Comparison of ENCODE assay signal across 8 mouse cellular contexts in genomic region chr11:26210582-26211180, GRCm38 (mm10). TPM values are rescaled to one million over a fixed set of nuclear protein-coding genes. Genes with fewer than 3 reads are reported as not detected.
DNase-seq lines count a peak whose midpoint lies in the region; ATAC-seq and TF ChIP-seq lines count a peak whose summit lies in the region.

Gene 5730522E02Rik (minus strand): TSS chr11:26210763.

- DNase-seq in kidney, postnatal 25 days: no peak
- peak; percentile 38 for DNase-seq in WW6 (ENCODE audit: low read depth, low spot score)
- no peak for DNase-seq in left cerebral cortex, postnatal 10 days (ENCODE audit: extremely low spot score in 1 of 2, low spot score in 2 of 2)
- no peak for DNase-seq in midbrain, postnatal 0 days (ENCODE audit: low spot score)
- DNase-seq in thymus, postnatal 14 days: no peak
- DNase-seq in cerebellum, postnatal 14 days: no peak

- intact Hi-C loops in left cerebral cortex, postnatal 10 days (cut with DNase I): no loop called here

- no peak; the same call in 1 of the 2 replicates for ATAC-seq in kidney, embryonic 15.5 days (replicated peaks; ENCODE audit: low FRiP score)
- ATAC-seq in forebrain, embryonic 15.5 days (replicated peaks): peak; percentile 75; the same call in 1 of the 2 replicates
- ATAC-seq in midbrain, postnatal 0 days (ENCODE audit: low FRiP score): no peak; the same call in 1 of the 2 replicates

- 2% methylated on average over 31 of the region's 31 CpGs for WGBS in kidney, embryonic 15.5 days
- 1% methylated on average over 31 of the region's 31 CpGs for WGBS in forebrain, embryonic 15.5 days
- 2% methylated on average over 31 of the region's 31 CpGs for WGBS in midbrain, postnatal 0 days

- peak within 1 kb of the TSS; percentile 81 for H3K9ac ChIP-seq in kidney, embryonic 15.5 days
- peak within 1 kb of the TSS; percentile 97 for H3K9ac ChIP-seq in forebrain, embryonic 15.5 days (replicated peaks)
- H3K9ac ChIP-seq in midbrain, postnatal 0 days (replicated peaks; ENCODE audit: low read length, poor library complexity, severe bottlenecking): peak within 1 kb of the TSS; percentile 91

- peak within 1 kb of the TSS; percentile 68 for H3K4me3 ChIP-seq in kidney, embryonic 15.5 days (replicated peaks)
- H3K4me3 ChIP-seq in forebrain, embryonic 15.5 days: peak within 1 kb of the TSS; percentile 67
- peak within 1 kb of the TSS; percentile 74 for H3K4me3 ChIP-seq in midbrain, postnatal 0 days (ENCODE audit: low read depth, low read length)

- TF ChIP-seq CTCF in midbrain, postnatal 0 days (IDR thresholded peaks at IDR 0.05): no peak

- 0 out of 2 replicates have a peak, but pooled peaks cover 5% of the 10 kb centered on the region for H3K4me1 ChIP-seq in kidney, embryonic 15.5 days
- H3K4me1 ChIP-seq in forebrain, embryonic 15.5 days: peaks cover 11% of the 10 kb centered on the region
- peaks cover 4% of the 10 kb centered on the region; the same call in 1 of the 2 replicates for H3K4me1 ChIP-seq in midbrain, postnatal 0 days (ENCODE audit: insufficient read depth, low read length)

- peak within 1 kb of the TSS; percentile 81 for H3K4me2 ChIP-seq in kidney, embryonic 15.5 days
- peak within 1 kb of the TSS; percentile 61 for H3K4me2 ChIP-seq in forebrain, embryonic 15.5 days (replicated peaks)
- peak within 1 kb of the TSS; percentile 82 for H3K4me2 ChIP-seq in midbrain, postnatal 0 days (ENCODE audit: low read depth, low read length, poor library complexity, severe bottlenecking)

- H3K27me3 ChIP-seq in kidney, embryonic 15.5 days: no peaks in the 10 kb centered on the region
- H3K27me3 ChIP-seq in forebrain, embryonic 15.5 days: no peaks in the 10 kb centered on the region
- no peaks in the 10 kb centered on the region for H3K27me3 ChIP-seq in midbrain, postnatal 0 days (ENCODE audit: insufficient read depth, low read length)

- H3K27ac ChIP-seq in kidney, embryonic 15.5 days: peak within 1 kb of the TSS; percentile 95
- peak within 1 kb of the TSS; percentile 99 for H3K27ac ChIP-seq in forebrain, embryonic 15.5 days (replicated peaks)
- peak within 1 kb of the TSS; percentile 98 for H3K27ac ChIP-seq in midbrain, postnatal 0 days (ENCODE audit: low read depth, low read length)

- H3K9me3 ChIP-seq in kidney, embryonic 15.5 days (replicated peaks): no peaks in the 10 kb centered on the region
- H3K9me3 ChIP-seq in forebrain, embryonic 15.5 days: no peaks in the 10 kb centered on the region
- H3K9me3 ChIP-seq in midbrain, postnatal 0 days (ENCODE audit: low read length): no peaks in the 10 kb centered on the region

- H3K36me3 ChIP-seq in kidney, embryonic 15.5 days: no peaks in the 10 kb centered on the region
- H3K36me3 ChIP-seq in forebrain, embryonic 15.5 days: no peaks in the 10 kb centered on the region
- H3K36me3 ChIP-seq in midbrain, postnatal 0 days (ENCODE audit: insufficient read depth, low read length): no peaks in the 10 kb centered on the region

RNA-seq across cellular contexts. Expression of gene 5730522E02Rik, which starts in this region (rescaled TPM):
- 3.0 and 3.5 TPM in 2 replicates for polyA plus RNA-seq in kidney, embryonic 15.5 days (2015; fragmentation: Nextera tagmentation; extraction: Ambion mirVana)
- 23.4 and 24.3 TPM in 2 replicates for polyA plus RNA-seq in forebrain, embryonic 15.5 days (2015; fragmentation: Nextera tagmentation; extraction: Ambion mirVana)
- 10 to 100 TPM; 16.2 to 21.0 TPM for total RNA-seq in left cerebral cortex, postnatal 10 days (2021)
- 3.4 and 5.6 TPM in 2 replicates for total RNA-seq in midbrain, postnatal 0 days (2014; rRNA removed)
- polyA plus RNA-seq in midbrain, postnatal 0 days (2015; fragmentation: Nextera tagmentation; extraction: Ambion mirVana): 12.7 and 14.2 TPM in 2 replicates
